Mouse (Mus musculus) frontal cortex, adult 2 months (tissue): ENCODE measurements at regions not wholly inside any gene's neighbourhood (a gene's known extent, or its start where the extent isn't known, plus 50 kb on each side); places are given as distances from the start of the nearest gene placed in this dataset.

Experiments
- DNase-seq, 2 experiments: peaks; one replicate each; pipeline ENCODE4 v3.0.0; 2022; ENCODE audit warnings: low spot score in 1 of 2; ENCODE audit errors: extremely low spot score in 1 of 2

GRCm38 (mm10) chr11:92743191-92743590 is 354.6 kb upstream of the Car10 start:
- DNase-seq = no peak

- no peak for DNase-seq
These were observed 339.4 kb upstream of the Car10 start for GRCm38 (mm10) chr11:92758383-92758964.

GRCm38 (mm10) chr11:92769936-92770335 is 327.9 kb upstream of the Car10 start:
- DNase-seq = no peak

GRCm38 (mm10) chr11:92772916-92773569 is 324.8 kb upstream of the Car10 start:
- DNase-seq = no peak

- no peak for DNase-seq
These were observed 324.3 kb upstream of the Car10 start for GRCm38 (mm10) chr11:92773570-92773929.

GRCm38 (mm10) chr11:92774780-92775179 is 323.0 kb upstream of the Car10 start:
- DNase-seq = peak in 1 of 2 experiments; percentile 11

- no peak for DNase-seq
These were observed 298.6 kb upstream of the Car10 start for GRCm38 (mm10) chr11:92799267-92799666.
